Mouse (Mus musculus) induced T-regulatory cell, adult 2 months (primary cell): ENCODE data around the gene Gm29644.
"Not testable (repeated sequence)": the region's sequence is repeated elsewhere in the genome, so short reads cannot be mapped to it uniquely, and the experiment has no call there.

Experiments used
- DNase-seq: peaks from one replicate; pipeline ENCODE4 v3.0.0-alpha.2; 2012; ENCODE audit warnings: low read depth

Gene Gm29644

DNA sequence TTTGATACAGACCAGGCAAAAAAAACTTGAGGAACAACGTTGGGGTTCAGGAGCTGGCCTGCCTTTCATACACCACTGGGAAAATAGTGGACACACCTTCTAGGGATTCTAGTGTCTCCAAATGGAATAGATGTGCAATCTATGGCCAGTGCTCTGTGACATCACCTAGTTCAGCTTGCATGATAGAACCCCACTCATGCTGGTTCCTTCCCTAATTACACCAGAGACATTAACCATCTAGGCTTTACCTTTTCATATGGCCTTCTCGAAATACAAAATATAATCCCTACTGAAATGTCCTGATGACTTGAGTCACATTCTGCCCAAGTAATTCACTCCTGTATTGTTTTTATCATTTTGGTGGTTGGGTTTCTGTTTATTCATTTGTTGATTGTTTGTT lies at the start of gene Gm29644, which contains the start of gene Gm29423:
Gene Gm29644, minus strand, starts transcription at position 157 of the 400 bp plus-strand sequence.
Gene Gm29423, minus strand, starts transcription at position 101 of the 400 bp plus-strand sequence.
- not testable (repeated sequence) for DNase-seq

DNA sequence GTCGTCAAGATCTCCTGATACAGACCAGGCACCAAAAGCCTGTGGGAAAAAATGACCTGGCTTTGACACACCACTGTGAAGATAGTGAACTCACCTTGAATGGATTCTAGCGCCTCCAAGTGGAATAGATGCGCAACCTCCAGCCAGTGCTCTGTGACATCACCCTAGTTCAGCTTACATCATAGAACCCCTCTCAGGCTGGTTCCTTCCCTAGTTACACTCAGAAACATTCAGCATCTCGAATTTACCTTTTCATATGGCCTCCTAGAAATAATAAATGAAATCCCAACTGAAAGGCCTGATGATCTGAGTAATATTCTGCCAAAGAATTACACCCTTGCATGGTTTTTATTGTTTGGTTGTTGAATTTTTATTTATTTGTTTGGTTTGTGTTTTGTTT lies 29.6 kb downstream of the Gm29644 start, which contains the start of gene Gm21118:
Gene Gm21118, minus strand, starts transcription at position 101 of the 400 bp plus-strand sequence.
- DNase-seq, result not testable (repeated sequence)
